Mouse (Mus musculus): ENCODE measurements at regions not wholly inside any gene's neighbourhood (a gene's known extent, or its start where the extent isn't known, plus 50 kb on each side); places are given as distances from the start of the nearest gene placed in this dataset.

- DNase-seq (ENCODE audit: low read depth, low spot score) = no peak
These were observed 54.4 kb upstream of the Calcoco1 start for GRCm38 (mm10) chr15:102776218-102776850.

- DNase-seq (ENCODE audit: low read depth, low spot score) = no peak
These were observed 58.6 kb upstream of the Calcoco1 start for GRCm38 (mm10) chr15:102780626-102781025.

GRCm38 (mm10) chr15:102782988-102783799 is 61.2 kb upstream of the Calcoco1 start:
- DNase-seq (ENCODE audit: low read depth, low spot score) = no peak

- peak; percentile 88 for DNase-seq (ENCODE audit: low read depth, low spot score)
These were observed 63.3 kb upstream of the Calcoco1 start for GRCm38 (mm10) chr15:102785055-102785820.

GRCm38 (mm10) chr15:102788846-102789518 is 67.0 kb upstream of the Calcoco1 start:
- DNase-seq (ENCODE audit: low read depth, low spot score) = peak; percentile 11

GRCm38 (mm10) chr15:102797020-102797618 is 75.1 kb upstream of the Calcoco1 start:
- DNase-seq (ENCODE audit: low read depth, low spot score) = no peak

- no peak for DNase-seq (ENCODE audit: low read depth, low spot score)
These were observed 78.1 kb upstream of the Calcoco1 start for GRCm38 (mm10) chr15:102800049-102800448.

GRCm38 (mm10) chr15:102802265-102802813 is 80.4 kb upstream of the Calcoco1 start:
- peak; percentile 34 for DNase-seq (ENCODE audit: low read depth, low spot score)

- peak; percentile 14 for DNase-seq (ENCODE audit: low read depth, low spot score)
These were observed 85.4 kb upstream of the Calcoco1 start for GRCm38 (mm10) chr15:102807353-102807752.

GRCm38 (mm10) chr15:102819181-102819580 is 97.2 kb upstream of the Calcoco1 start:
- DNase-seq (ENCODE audit: low read depth, low spot score) = no peak

GRCm38 (mm10) chr15:102839688-102840087 is 81.2 kb upstream of the Hoxc13 start:
- DNase-seq (ENCODE audit: low read depth, low spot score) = no peak

GRCm38 (mm10) chr15:102862374-102862773 is 58.5 kb upstream of the Hoxc13 start:
- DNase-seq (ENCODE audit: low read depth, low spot score) = peak; percentile 6

- DNase-seq (ENCODE audit: low read depth, low spot score) = no peak
These were observed 54.1 kb upstream of the Hoxc13 start for GRCm38 (mm10) chr15:102866788-102867187.
